18 mouse cellular contexts compared by ENCODE assay signal in the genomic region with DNA sequence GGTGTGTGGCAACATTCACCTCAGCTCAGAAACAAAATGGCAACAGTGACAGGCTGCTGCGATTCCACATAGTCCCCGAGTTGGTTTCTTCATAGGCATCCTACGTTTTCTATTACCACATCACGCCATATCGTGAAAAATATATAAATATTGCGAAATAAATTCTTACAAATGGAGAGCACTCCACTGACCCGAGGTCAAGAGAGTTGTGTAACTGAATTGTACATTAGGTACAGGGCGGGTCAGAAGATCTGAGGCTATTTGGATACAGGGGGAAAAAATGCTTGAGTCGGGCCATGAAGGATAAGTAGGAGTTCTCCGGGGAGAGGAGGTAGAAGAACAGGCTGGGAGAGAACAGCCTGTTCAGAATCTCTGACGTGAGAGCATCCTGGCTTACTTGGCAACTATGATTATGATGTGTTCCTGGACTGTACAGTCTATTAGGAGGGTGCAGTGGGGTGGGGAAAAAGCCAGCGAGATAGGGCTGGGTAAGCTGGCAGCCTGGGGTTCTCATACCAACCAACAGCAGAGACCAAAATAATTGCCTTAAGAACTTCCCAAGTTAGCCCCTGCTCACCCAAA. TPM values are rescaled to one million over a fixed set of nuclear protein-coding genes. Genes with fewer than 3 reads are reported as not detected.
A peak's percentile ranks its signal among the peaks of the same experiment; 100 is the strongest.
DNase-seq lines count a peak whose midpoint lies in the region; ATAC-seq and TF ChIP-seq lines count a peak whose summit lies in the region.
"Had no signal": no experiment of that assay in that cellular context is flagged by ENCODE, and none has a peak within 500 bp of the region (broad histone marks: within the 10 kb centered on the region; RNA-seq: fewer than 3 reads in every experiment).

No protein-coding gene starts in this region.

- no peak overlapping the region for H3K4me2 ChIP-seq in liver, embryonic 16.5 days (ENCODE audit: low read depth, low read length)
- H3K4me2 ChIP-seq in lung, postnatal 0 days (replicated peaks; ENCODE audit: low read depth, low read length) = no peak overlapping the region
- H3K4me2 ChIP-seq: heart, embryonic 15.5 days; hindbrain, embryonic 14.5 days; liver, embryonic 13.5 days; midbrain, embryonic 11.5 days had no signal

- DNase-seq in gastrocnemius, adult 18-20 months (ENCODE audit: low spot score) = peak; percentile 29
- no peak for DNase-seq in gastrocnemius, postnatal 10 days
- no peak for DNase-seq in liver
- DNase-seq in lung, postnatal 0 days (ENCODE audit: low spot score) = peak; percentile 94
- DNase-seq in skeletal muscle tissue, adult 2 months (ENCODE audit: low read depth, low spot score) = peak; percentile 68
- no peak for DNase-seq in forebrain, embryonic 10.5 days (ENCODE audit: extremely low spot score, low spot score)
- no peak for DNase-seq in adrenal gland, adult (ENCODE audit: inconsistent age in 2 of 2, low spot score in 1 of 2)
- DNase-seq: cerebellum, adult 9-11 months; forebrain, postnatal 0 days; kidney, adult 11 months; kidney, postnatal 14 days; liver, embryonic 13.5 days; right cerebral cortex, postnatal 14 days had no signal

- TF ChIP-seq CTCF in lung, postnatal 0 days (IDR thresholded peaks at IDR 0.05) = no peak

- no peak overlapping the region for H3K27ac ChIP-seq in liver, embryonic 16.5 days (ENCODE audit: low read length)
- peak overlapping the region; percentile 57; the same call in 1 of the 2 replicates for H3K27ac ChIP-seq in lung, postnatal 0 days (ENCODE audit: low read length)
- H3K27ac ChIP-seq in forebrain, embryonic 10.5 days = no peak overlapping the region
- H3K27ac ChIP-seq: heart, embryonic 15.5 days; hindbrain, embryonic 14.5 days; liver, embryonic 13.5 days had no signal

- H3K27me3 ChIP-seq in liver, embryonic 16.5 days (ENCODE audit: control insufficient read depth, insufficient read depth, low read depth, low read length) = no peaks in the 10 kb centered on the region
- no peaks in the 10 kb centered on the region for H3K27me3 ChIP-seq in lung, postnatal 0 days (replicated peaks; ENCODE audit: insufficient read depth, low read length)
- no peaks in the 10 kb centered on the region for H3K27me3 ChIP-seq in forebrain, embryonic 10.5 days (ENCODE audit: poor library complexity, severe bottlenecking)
- H3K27me3 ChIP-seq: CH12.LX; heart, embryonic 15.5 days; liver, embryonic 13.5 days had no signal

- H3K4me3 ChIP-seq in liver, embryonic 16.5 days (ENCODE audit: low read depth, low read length) = no peak overlapping the region
- no peak overlapping the region for H3K4me3 ChIP-seq in lung, postnatal 0 days (ENCODE audit: low read depth, low read length)
- no peak overlapping the region for H3K4me3 ChIP-seq in forebrain, embryonic 10.5 days
- H3K4me3 ChIP-seq: heart, embryonic 15.5 days; liver, embryonic 13.5 days had no signal

- no peak overlapping the region for H3K9ac ChIP-seq in liver, embryonic 16.5 days (ENCODE audit: low read depth, low read length)
- no peak overlapping the region for H3K9ac ChIP-seq in lung, postnatal 0 days (replicated peaks; ENCODE audit: low read depth)
- H3K9ac ChIP-seq: forebrain, postnatal 0 days; heart, embryonic 15.5 days; hindbrain, embryonic 14.5 days; liver, embryonic 13.5 days had no signal

- no peaks in the 10 kb centered on the region for H3K9me3 ChIP-seq in liver, embryonic 16.5 days (replicated peaks; ENCODE audit: control insufficient read depth, low read length)
- no peaks in the 10 kb centered on the region for H3K9me3 ChIP-seq in lung, postnatal 0 days (ENCODE audit: low read length)
- H3K9me3 ChIP-seq in forebrain, embryonic 10.5 days = no peaks in the 10 kb centered on the region
- H3K9me3 ChIP-seq: heart, embryonic 15.5 days; liver, embryonic 13.5 days had no signal

- peak; percentile 100 for TF ChIP-seq EP300 in lung, postnatal 0 days (IDR thresholded peaks at IDR 0.05)

- ATAC-seq in liver, embryonic 16.5 days (ENCODE audit: low read depth) = peak; percentile 48; the same call in 1 of the 2 replicates
- ATAC-seq in lung, postnatal 0 days = peak; percentile 97
- ATAC-seq: forebrain, postnatal 0 days had no signal

- no peaks in the 10 kb centered on the region for H3K36me3 ChIP-seq in liver, embryonic 16.5 days (ENCODE audit: control insufficient read depth, insufficient read depth)
- H3K36me3 ChIP-seq in lung, postnatal 0 days (ENCODE audit: insufficient read depth, low read length) = no peaks in the 10 kb centered on the region
- H3K36me3 ChIP-seq in forebrain, embryonic 10.5 days (replicated peaks) = no peaks in the 10 kb centered on the region
- H3K36me3 ChIP-seq: heart, embryonic 15.5 days; liver, embryonic 13.5 days had no signal

- WGBS in liver, embryonic 16.5 days (ENCODE audit: insufficient replicate concordance) = 58% methylated on average over 12 of the region's 12 CpGs
- WGBS in lung, postnatal 0 days = 32% methylated on average over 12 of the region's 12 CpGs
- 92% methylated on average over 12 of the region's 12 CpGs for WGBS in forebrain, embryonic 10.5 days

- no peaks in the 10 kb centered on the region for H3K4me1 ChIP-seq in liver, embryonic 16.5 days (ENCODE audit: control insufficient read depth, low read depth, low read length)
- no peaks in the 10 kb centered on the region for H3K4me1 ChIP-seq in lung, postnatal 0 days (ENCODE audit: insufficient read depth, low read depth, low read length)
- H3K4me1 ChIP-seq in forebrain, embryonic 10.5 days = no peaks in the 10 kb centered on the region
- H3K4me1 ChIP-seq: heart, embryonic 15.5 days; liver, embryonic 13.5 days had no signal

RNA-seq across cellular contexts. Expression of gene Cradd, which starts 37.4 kb away (rescaled TPM):
- total RNA-seq in gastrocnemius, adult 18-20 months (2021) = 10 to 100 TPM in 1 of 2 experiments, 1 to 10 TPM in 1; 9.5 to 11.3 TPM
- 10 to 100 TPM; 12.1 to 14.3 TPM for total RNA-seq in gastrocnemius, postnatal 10 days (2021)
- 4.2 and 4.4 TPM in 2 replicates for polyA plus RNA-seq in liver, embryonic 16.5 days (2015; fragmentation: Nextera tagmentation; extraction: Ambion mirVana)
- 11.9 and 15.4 TPM in 2 replicates for polyA plus RNA-seq in lung, postnatal 0 days (2015; fragmentation: Nextera tagmentation; extraction: Ambion mirVana)
- polyA plus RNA-seq in forebrain, embryonic 10.5 days (2016; fragmentation: Nextera tagmentation; extraction: Ambion mirVana) = 11.6 and 13.2 TPM in 2 replicates

RNA-seq across cellular contexts. Expression of gene Socs2, which starts 55.6 kb away (rescaled TPM):
- total RNA-seq in gastrocnemius, adult 18-20 months (2021) = 10 to 100 TPM in 1 of 2 experiments, 1 to 10 TPM in 1; 7.7 to 14.0 TPM
- total RNA-seq in gastrocnemius, postnatal 10 days (2021) = 10 to 100 TPM; 13.9 to 21.3 TPM
- polyA plus RNA-seq in liver, embryonic 16.5 days (2015; fragmentation: Nextera tagmentation; extraction: Ambion mirVana) = 4.0 and 5.4 TPM in 2 replicates
- 333 and 396 TPM in 2 replicates for polyA plus RNA-seq in lung, postnatal 0 days (2015; fragmentation: Nextera tagmentation; extraction: Ambion mirVana)
- 35.9 and 41.4 TPM in 2 replicates for polyA plus RNA-seq in forebrain, embryonic 10.5 days (2016; fragmentation: Nextera tagmentation; extraction: Ambion mirVana)

Comparison
In these comparisons a context has a peak if more than half of its experiments do, and no peak if none do; other contexts are left out.
1. DNase-seq: peak in gastrocnemius, adult 18-20 months (single experiment), lung, postnatal 0 days (single experiment) and skeletal muscle tissue, adult 2 months (single experiment); none in gastrocnemius, postnatal 10 days (single experiment), liver (single experiment), forebrain, embryonic 10.5 days (single experiment) and adrenal gland, adult (0 of 2).